Mouse (Mus musculus): ENCODE measurements around the gene Pcyox1. TPM values are rescaled to one million over a fixed set of nuclear protein-coding genes. Genes with fewer than 3 reads are reported as not detected.

Pcyox1 gene
- total and polyA plus RNA-seq, 3 experiments, result 16.0 to 28.1 TPM; not detected in 1

GRCm38 (mm10) chr6:86366125-86366852 is 30.7 kb downstream of the Pcyox1 start (continued):
- TF ChIP-seq TCF12 (IDR thresholded peaks at IDR 0.05; ENCODE audit: low read depth, low read length), result no peak
- no peak for TF ChIP-seq USF2 (IDR thresholded peaks at IDR 0.05; ENCODE audit: borderline replicate concordance in 1 of 2, insufficient read depth in 1 of 2, low read depth in 1 of 2, low read length in 2 of 2)

DNA sequence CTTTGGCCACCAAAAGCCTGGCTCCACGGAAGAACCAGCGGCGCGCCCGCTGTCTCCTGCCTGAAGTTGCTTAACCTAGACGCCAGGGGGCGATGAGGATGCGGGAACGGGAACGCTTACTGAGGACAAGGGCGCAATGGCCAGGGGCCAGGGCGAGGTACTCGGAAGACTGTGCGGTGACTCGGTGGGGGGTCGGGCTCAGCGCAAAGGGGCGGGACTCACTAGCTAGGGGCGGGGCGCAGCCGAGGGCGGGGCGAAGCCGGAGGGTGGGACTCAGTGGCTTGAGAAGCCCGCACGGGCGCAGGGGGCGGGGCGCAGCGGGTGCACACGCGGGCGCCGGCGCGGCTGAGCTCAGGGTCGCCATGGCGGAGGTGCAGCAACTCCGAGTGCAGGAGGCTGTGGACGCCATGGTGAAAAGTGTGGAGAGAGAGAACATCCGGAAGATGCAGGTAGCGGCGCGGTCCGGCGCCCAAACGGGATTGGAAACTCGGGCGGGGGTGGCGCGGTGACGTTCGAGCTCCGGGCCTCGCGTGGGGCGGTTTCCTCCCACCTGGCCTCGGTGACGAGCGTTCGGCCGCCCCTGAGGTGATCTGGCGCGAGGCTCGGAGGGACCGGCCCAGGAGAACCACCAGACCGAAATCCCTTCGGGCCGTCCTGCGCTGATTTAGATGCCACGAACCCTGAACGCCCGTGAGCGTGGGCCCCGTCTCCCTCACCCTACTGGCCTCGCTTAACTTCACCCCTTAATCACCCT is 31.4 kb downstream of the Pcyox1 start, which contains the start of gene Fam136a:
Fam136a (plus strand) TSS at position 276 of the 754 bp plus-strand sequence.
- H3K27ac ChIP-seq (ENCODE audit: control insufficient read depth, low read depth, low read length), result peak within 1 kb of the TSS; percentile 63
- peaks cover 11% of the 10 kb centered on the region for H3K79me2 ChIP-seq (ENCODE audit: control insufficient read depth, insufficient read depth, low read length, poor library complexity)
- H3K36me3 ChIP-seq (ENCODE audit: control insufficient read depth in 1 of 2, insufficient read depth in 2 of 2, low read length in 2 of 2), result peaks cover 0 to 13% of the 10 kb centered on the region in 2 experiments; a peak in 2 of 4 replicates
- H3K9me3 ChIP-seq (replicated peaks; ENCODE audit: insufficient read depth, low read length), result no peaks in the 10 kb centered on the region
- H3K9ac ChIP-seq (ENCODE audit: control insufficient read depth, low read depth, low read length, poor library complexity, severe bottlenecking), result peak within 1 kb of the TSS; percentile 86
- peak within 1 kb of the TSS; percentile 77 to 87 for H3K4me3 ChIP-seq (ENCODE audit: control insufficient read depth in 1 of 2, insufficient read depth in 1 of 2, low read depth in 2 of 2, low read length in 2 of 2)
- no peaks in the 10 kb centered on the region for H3K27me3 ChIP-seq (ENCODE audit: control insufficient read depth in 1 of 2, insufficient read depth in 2 of 2, low read length in 2 of 2)
- peaks cover 0 to 12% of the 10 kb centered on the region in 2 experiments; a peak in 2 of 4 replicates for H3K4me1 ChIP-seq (ENCODE audit: control insufficient read depth in 1 of 2, insufficient read depth in 2 of 2, low read length in 2 of 2)
- DNase-seq (ENCODE audit: low read depth, low spot score), result peak; percentile 98
- no peak; a peak in 1 of 4 replicates for TF ChIP-seq EP300 (IDR thresholded peaks at IDR 0.05; ENCODE audit: low read depth in 1 of 2, low read length in 2 of 2)
- TF ChIP-seq MEF2A (IDR thresholded peaks at IDR 0.05; ENCODE audit: extremely low read depth, insufficient replicate concordance, low read depth, low read length, poor library complexity, severe bottlenecking), result no peak
- no peak for TF ChIP-seq POLR2AphosphoS2 (IDR thresholded peaks at IDR 0.05; ENCODE audit: low read length)
- TF ChIP-seq UBTF (IDR thresholded peaks at IDR 0.05; ENCODE audit: borderline replicate concordance, insufficient read depth, low read depth, low read length), result no peak
- TF ChIP-seq NRF1 (IDR thresholded peaks at IDR 0.05; ENCODE audit: insufficient read depth, low read depth, low read length, poor library complexity, severe bottlenecking), result peak; percentile 61
- TF ChIP-seq MYB (IDR thresholded peaks at IDR 0.05; ENCODE audit: low read depth, low read length), result no peak
- peak; percentile 68 for TF ChIP-seq NELFE (IDR thresholded peaks at IDR 0.05; ENCODE audit: low read depth, low read length)
- no peak for TF ChIP-seq POLR2AphosphoS5 (IDR thresholded peaks at IDR 0.05; ENCODE audit: borderline replicate concordance, low read depth, low read length)
- TF ChIP-seq MYC (IDR thresholded peaks at IDR 0.05; ENCODE audit: low read depth, low read length), result peak; percentile 17; the same call in 1 of the 2 replicates
- TF ChIP-seq MAFK (IDR thresholded peaks at IDR 0.05; ENCODE audit: borderline replicate concordance, low read depth, low read length), result no peak
- TF ChIP-seq ETS1 (IDR thresholded peaks at IDR 0.05; ENCODE audit: low read depth, low read length), result no peak; the same call in 1 of the 2 replicates
- no peak for TF ChIP-seq MAZ (IDR thresholded peaks at IDR 0.05; ENCODE audit: low read depth, low read length)
- no peak for TF ChIP-seq E2F4 (IDR thresholded peaks at IDR 0.05; ENCODE audit: borderline replicate concordance, low read depth, low read length)
- TF ChIP-seq GATA1 (IDR thresholded peaks at IDR 0.05; ENCODE audit: low read depth, low read length), result no peak
- TF ChIP-seq USF1 (IDR thresholded peaks at IDR 0.05; ENCODE audit: low read depth, low read length), result no peak
- no peak for TF ChIP-seq ZKSCAN1 (IDR thresholded peaks at IDR 0.05; ENCODE audit: low read depth, low read length)
- TF ChIP-seq USF2 (IDR thresholded peaks at IDR 0.05; ENCODE audit: borderline replicate concordance in 1 of 2, insufficient read depth in 1 of 2, low read depth in 1 of 2, low read length in 2 of 2), result no peak
- peak; percentile 78 to 80; a peak in 3 of 4 replicates for TF ChIP-seq POLR2A (IDR thresholded peaks at IDR 0.05; ENCODE audit: control insufficient read depth in 1 of 2, insufficient read depth in 1 of 2, low read depth in 1 of 2, low read length in 2 of 2, poor library complexity in 1 of 2)
- peak; percentile 71 for TF ChIP-seq ZC3H11A (IDR thresholded peaks at IDR 0.05; ENCODE audit: low read depth, low read length)
- TF ChIP-seq RCOR1 (IDR thresholded peaks at IDR 0.05; ENCODE audit: low read depth, low read length), result no peak; the same call in 1 of the 2 replicates
- TF ChIP-seq HCFC1 (IDR thresholded peaks at IDR 0.05; ENCODE audit: low read depth, low read length), result 0 out of 2 replicates have a peak, but pooled peaks have one; percentile 10
- TF ChIP-seq GABPA (IDR thresholded peaks at IDR 0.05; ENCODE audit: low read depth, low read length), result no peak
- peak; percentile 65 to 93 (median 90) for TF ChIP-seq CTCF (IDR thresholded peaks at IDR 0.05 in 2 of 3, conservative IDR thresholded peaks at IDR 0.05 in 1 of 3; ENCODE audit: control insufficient read depth in 1 of 3, insufficient read depth in 1 of 3, low read depth in 2 of 3, low read length in 3 of 3, poor library complexity in 1 of 3, severe bottlenecking in 1 of 3)
- TF ChIP-seq ZMIZ1 (IDR thresholded peaks at IDR 0.05; ENCODE audit: low read depth, low read length), result no peak; the same call in 1 of the 2 replicates
- TF ChIP-seq RAD21 (IDR thresholded peaks at IDR 0.05; ENCODE audit: low read depth, low read length), result peak; percentile 63
- no peak for TF ChIP-seq KAT2A (conservative IDR thresholded peaks at IDR 0.05; ENCODE audit: low read depth, low read length)
- no peak for TF ChIP-seq ZNF384 (IDR thresholded peaks at IDR 0.05; ENCODE audit: low read depth, low read length)
- no peak for TF ChIP-seq BHLHE40 (IDR thresholded peaks at IDR 0.05; ENCODE audit: borderline replicate concordance, low read depth, low read length)
- peak; percentile 94 for TF ChIP-seq SMC3 (IDR thresholded peaks at IDR 0.05; ENCODE audit: low read depth, low read length)
- no peak for TF ChIP-seq CHD2 (IDR thresholded peaks at IDR 0.05; ENCODE audit: low read length)
